Mouse (Mus musculus): ENCODE results near the gene Msh4. TPM values are rescaled to one million over a fixed set of nuclear protein-coding genes. Genes with fewer than 3 reads are reported as not detected.

The Msh4 gene
- polyA plus RNA-seq, 1 experiment from 2014 or later = 0.08 TPM

- no peaks in the 10 kb centered on the region for H3K36me3 ChIP-seq (ENCODE audit: control insufficient read depth, insufficient read depth, low read length)
- no peak overlapping the region for H3K27ac ChIP-seq (ENCODE audit: low read length)
- H3K9ac ChIP-seq (ENCODE audit: low read length) = no peak overlapping the region
- H3K4me3 ChIP-seq (ENCODE audit: low read length) = no peak overlapping the region
- no peaks in the 10 kb centered on the region for H3K9me3 ChIP-seq (ENCODE audit: control insufficient read depth, low read length)
- no peaks in the 10 kb centered on the region for H3K4me1 ChIP-seq (replicated peaks; ENCODE audit: control insufficient read depth, insufficient read depth, low read length)
- H3K27me3 ChIP-seq (ENCODE audit: control insufficient read depth, insufficient read depth, low read depth, low read length) = no peaks in the 10 kb centered on the region
- no peak overlapping the region for H3K4me2 ChIP-seq (ENCODE audit: low read depth, low read length)
- 65% methylated on average over 9 of the region's 9 CpGs for WGBS
- no peak for ATAC-seq (ENCODE audit: low read depth)
These were observed 61.2 kb downstream of the Msh4 start for GRCm38 (mm10) chr3:153844757-153845156.

GRCm38 (mm10) chr3:153844030-153844429, 61.9 kb downstream of the Msh4 start, which contains the start of gene Asb17:
Asb17 (plus strand) TSS chr3:153844209.
- Histone ChIP-seq H3K27ac (ENCODE audit: low read length) (no peak within 1 kb of the TSS), H3K36me3 (ENCODE audit: control insufficient read depth, insufficient read depth, low read length) (no peaks in the 10 kb centered on the region), H3K9ac (ENCODE audit: low read length) (no peak within 1 kb of the TSS), H3K4me3 (ENCODE audit: low read length) (no peak within 1 kb of the TSS), H3K4me2 (ENCODE audit: low read depth, low read length) (no peak within 1 kb of the TSS), H3K9me3 (ENCODE audit: control insufficient read depth, low read length) (no peaks in the 10 kb centered on the region), H3K4me1 (replicated peaks; ENCODE audit: control insufficient read depth, insufficient read depth, low read length) (no peaks in the 10 kb centered on the region), H3K27me3 (ENCODE audit: control insufficient read depth, insufficient read depth, low read depth, low read length) (no peaks in the 10 kb centered on the region)
- WGBS = 75% methylated on average over 10 of the region's 10 CpGs
- no peak for ATAC-seq (ENCODE audit: low read depth)

GRCm38 (mm10) chr3:153837593-153837992, 68.3 kb downstream of the Msh4 start:
- no peak overlapping the region for H3K27ac ChIP-seq (ENCODE audit: low read length)
- no peak overlapping the region for H3K9ac ChIP-seq (ENCODE audit: low read length)
- H3K36me3 ChIP-seq (ENCODE audit: control insufficient read depth, insufficient read depth, low read length) = no peaks in the 10 kb centered on the region
- H3K27me3 ChIP-seq (ENCODE audit: control insufficient read depth, insufficient read depth, low read depth, low read length) = no peaks in the 10 kb centered on the region
- no peak for ATAC-seq (ENCODE audit: low read depth)
- no peak overlapping the region for H3K4me2 ChIP-seq (ENCODE audit: low read depth, low read length)
- H3K4me3 ChIP-seq (ENCODE audit: low read length) = no peak overlapping the region
- no peaks in the 10 kb centered on the region for H3K4me1 ChIP-seq (replicated peaks; ENCODE audit: control insufficient read depth, insufficient read depth, low read length)
- H3K9me3 ChIP-seq (ENCODE audit: control insufficient read depth, low read length) = no peaks in the 10 kb centered on the region
- WGBS = 43% methylated on average over 4 of the region's 4 CpGs

GRCm38 (mm10) chr3:153836316-153836715, 69.6 kb downstream of the Msh4 start:
- Histone ChIP-seq H3K27me3 (ENCODE audit: control insufficient read depth, insufficient read depth, low read depth, low read length) (no peaks in the 10 kb centered on the region), H3K4me2 (ENCODE audit: low read depth, low read length) (no peak overlapping the region), H3K9me3 (ENCODE audit: control insufficient read depth, low read length) (no peaks in the 10 kb centered on the region), H3K36me3 (ENCODE audit: control insufficient read depth, insufficient read depth, low read length) (no peaks in the 10 kb centered on the region), H3K4me3 (ENCODE audit: low read length) (no peak overlapping the region), H3K4me1 (replicated peaks; ENCODE audit: control insufficient read depth, insufficient read depth, low read length) (no peaks in the 10 kb centered on the region), H3K9ac (ENCODE audit: low read length) (no peak overlapping the region), H3K27ac (ENCODE audit: low read length) (no peak overlapping the region)
- no peak for ATAC-seq (ENCODE audit: low read depth)
- WGBS = 79% methylated on average over 3 of the region's 3 CpGs

- H3K27me3 ChIP-seq (ENCODE audit: control insufficient read depth, insufficient read depth, low read depth, low read length) = no peaks in the 10 kb centered on the region
- H3K4me2 ChIP-seq (ENCODE audit: low read depth, low read length) = no peak overlapping the region
- peak; percentile 72 for ATAC-seq (ENCODE audit: low read depth)
- H3K36me3 ChIP-seq (ENCODE audit: control insufficient read depth, insufficient read depth, low read length) = no peaks in the 10 kb centered on the region
- H3K4me3 ChIP-seq (ENCODE audit: low read length) = no peak overlapping the region
- H3K4me1 ChIP-seq (replicated peaks; ENCODE audit: control insufficient read depth, insufficient read depth, low read length) = no peaks in the 10 kb centered on the region
- H3K9me3 ChIP-seq (ENCODE audit: control insufficient read depth, low read length) = no peaks in the 10 kb centered on the region
- H3K27ac ChIP-seq (ENCODE audit: low read length) = no peak overlapping the region
- WGBS = 57% methylated on average over 7 of the region's 7 CpGs
- H3K9ac ChIP-seq (ENCODE audit: low read length) = no peak overlapping the region
These were observed 70.4 kb downstream of the Msh4 start for GRCm38 (mm10) chr3:153835455-153836086.

- 84% methylated on average over 4 of the region's 4 CpGs for WGBS
- Histone ChIP-seq H3K27me3 (ENCODE audit: control insufficient read depth, insufficient read depth, low read depth, low read length) (no peaks in the 10 kb centered on the region), H3K9me3 (ENCODE audit: control insufficient read depth, low read length) (no peaks in the 10 kb centered on the region), H3K4me1 (replicated peaks; ENCODE audit: control insufficient read depth, insufficient read depth, low read length) (no peaks in the 10 kb centered on the region), H3K36me3 (ENCODE audit: control insufficient read depth, insufficient read depth, low read length) (no peaks in the 10 kb centered on the region), H3K27ac (ENCODE audit: low read length) (no peak overlapping the region), H3K9ac (ENCODE audit: low read length) (no peak overlapping the region), H3K4me3 (ENCODE audit: low read length) (no peak overlapping the region), H3K4me2 (ENCODE audit: low read depth, low read length) (no peak overlapping the region)
- no peak for ATAC-seq (ENCODE audit: low read depth)
These were observed 71.9 kb downstream of the Msh4 start for GRCm38 (mm10) chr3:153834071-153834470.

- 60% methylated on average over 6 of the region's 6 CpGs for WGBS
These were observed 73.3 kb downstream of the Msh4 start for GRCm38 (mm10) chr3:153832654-153832945.

GRCm38 (mm10) chr3:153831873-153832653, 73.9 kb downstream of the Msh4 start:
- Histone ChIP-seq H3K4me1 (replicated peaks; ENCODE audit: control insufficient read depth, insufficient read depth, low read length) (no peaks in the 10 kb centered on the region), H3K4me3 (ENCODE audit: low read length) (no peak overlapping the region), H3K27me3 (ENCODE audit: control insufficient read depth, insufficient read depth, low read depth, low read length) (no peaks in the 10 kb centered on the region), H3K9me3 (ENCODE audit: control insufficient read depth, low read length) (no peaks in the 10 kb centered on the region), H3K4me2 (ENCODE audit: low read depth, low read length) (no peak overlapping the region), H3K36me3 (ENCODE audit: control insufficient read depth, insufficient read depth, low read length) (no peaks in the 10 kb centered on the region), H3K9ac (ENCODE audit: low read length) (no peak overlapping the region), H3K27ac (ENCODE audit: low read length) (no peak overlapping the region)
- 75% methylated on average over 4 of the region's 4 CpGs for WGBS
- no peak for ATAC-seq (ENCODE audit: low read depth)

More at GRCm38 (mm10) chr3:153832654-153832945, 73.3 kb downstream of the Msh4 start:
- ATAC-seq (ENCODE audit: low read depth) = no peak
- Histone ChIP-seq H3K9me3 (ENCODE audit: control insufficient read depth, low read length) (no peaks in the 10 kb centered on the region), H3K27me3 (ENCODE audit: control insufficient read depth, insufficient read depth, low read depth, low read length) (no peaks in the 10 kb centered on the region), H3K4me3 (ENCODE audit: low read length) (no peak overlapping the region), H3K9ac (ENCODE audit: low read length) (no peak overlapping the region), H3K4me1 (replicated peaks; ENCODE audit: control insufficient read depth, insufficient read depth, low read length) (no peaks in the 10 kb centered on the region), H3K27ac (ENCODE audit: low read length) (no peak overlapping the region), H3K4me2 (ENCODE audit: low read depth, low read length) (no peak overlapping the region), H3K36me3 (ENCODE audit: control insufficient read depth, insufficient read depth, low read length) (no peaks in the 10 kb centered on the region)

GRCm38 (mm10) chr3:153831014-153831872, 74.7 kb downstream of the Msh4 start:
- 72% methylated on average over 11 of the region's 11 CpGs for WGBS
- H3K27me3 ChIP-seq (ENCODE audit: control insufficient read depth, insufficient read depth, low read depth, low read length) = no peaks in the 10 kb centered on the region
- ATAC-seq (ENCODE audit: low read depth) = peak; percentile 63; the same call in 1 of the 2 replicates
- no peak overlapping the region for H3K9ac ChIP-seq (ENCODE audit: low read length)
- H3K4me1 ChIP-seq (replicated peaks; ENCODE audit: control insufficient read depth, insufficient read depth, low read length) = no peaks in the 10 kb centered on the region
- H3K4me2 ChIP-seq (ENCODE audit: low read depth, low read length) = no peak overlapping the region
- H3K4me3 ChIP-seq (ENCODE audit: low read length) = no peak overlapping the region
- H3K9me3 ChIP-seq (ENCODE audit: control insufficient read depth, low read length) = no peaks in the 10 kb centered on the region
- H3K36me3 ChIP-seq (ENCODE audit: control insufficient read depth, insufficient read depth, low read length) = no peaks in the 10 kb centered on the region
- no peak overlapping the region for H3K27ac ChIP-seq (ENCODE audit: low read length)
